Mouse (Mus musculus) bone marrow macrophage, adult 2 months (primary cell): Measurements from ENCODE around the gene Zfp64.

ENCODE experiments used
- CTCF ChIP-seq: IDR thresholded peaks from 2 replicates; pipeline ENCODE4 v1.5.1; 2012; ENCODE audit warnings: low read depth, mild to moderate bottlenecking, low read length, moderate library complexity
- POLR2A ChIP-seq: IDR thresholded peaks from 2 replicates; pipeline ENCODE4 v1.6.1; 2012; ENCODE audit warnings: mild to moderate bottlenecking, low read depth, low read length, borderline replicate concordance

- no peak for TF ChIP-seq CTCF
- TF ChIP-seq POLR2A, result no peak
Observed at GRCm38 (mm10) chr2:168939941-168940340, 15.4 kb downstream of the Zfp64 start.
